Mouse (Mus musculus): ENCODE measurements at regions not wholly inside any gene's neighbourhood (a gene's known extent, or its start where the extent isn't known, plus 50 kb on each side); places are given as distances from the start of the nearest gene placed in this dataset.

GRCm38 (mm10) chr4:55928670-55929069, 396.4 kb upstream of the Klf4 start:
- Histone ChIP-seq H3K4me3 (replicated peaks) (no peak overlapping the region), H3K27ac (peak overlapping the region; percentile 17; the same call in 1 of the 2 replicates), H3K9me3 (no peaks in the 10 kb centered on the region), H3K27me3 (no peaks in the 10 kb centered on the region), H3K4me2 (no peak overlapping the region), H3K4me1 (replicated peaks) (peaks cover 11% of the 10 kb centered on the region; the same call in 1 of the 2 replicates), H3K9ac (replicated peaks) (no peak overlapping the region), H3K36me3 (no peaks in the 10 kb centered on the region)
- 74% methylated on average over 11 of the region's 11 CpGs for WGBS
- ATAC-seq (ENCODE audit: insufficient number of reproducible peaks, insufficient read depth, low FRiP score, low TSS enrichment, low read depth) = peak; percentile 42; the same call in 1 of the 2 replicates

- H3K4me1 ChIP-seq (replicated peaks) = peaks cover 11% of the 10 kb centered on the region; the same call in 1 of the 2 replicates
- H3K4me2 ChIP-seq = no peak overlapping the region
- WGBS = 75% methylated on average over 6 of the region's 6 CpGs
- H3K9ac ChIP-seq (replicated peaks) = no peak overlapping the region
- ATAC-seq (ENCODE audit: insufficient number of reproducible peaks, insufficient read depth, low FRiP score, low TSS enrichment, low read depth) = no peak
- no peaks in the 10 kb centered on the region for H3K27me3 ChIP-seq
- no peaks in the 10 kb centered on the region for H3K36me3 ChIP-seq
- H3K4me3 ChIP-seq (replicated peaks) = no peak overlapping the region
- no peaks in the 10 kb centered on the region for H3K9me3 ChIP-seq
- H3K27ac ChIP-seq = 0 out of 2 replicates have a peak overlapping the region, but pooled peaks have one; percentile 17
These were observed 395.9 kb upstream of the Klf4 start for GRCm38 (mm10) chr4:55928196-55928595.

GRCm38 (mm10) chr4:55927391-55927790, 395.1 kb upstream of the Klf4 start:
- no peak overlapping the region for H3K4me3 ChIP-seq (replicated peaks)
- no peak overlapping the region for H3K9ac ChIP-seq (replicated peaks)
- no peak for ATAC-seq (ENCODE audit: insufficient number of reproducible peaks, insufficient read depth, low FRiP score, low TSS enrichment, low read depth)
- H3K4me1 ChIP-seq (replicated peaks) = peaks cover 11% of the 10 kb centered on the region; the same call in 1 of the 2 replicates
- WGBS = 87% methylated on average over 4 of the region's 4 CpGs
- H3K27me3 ChIP-seq = no peaks in the 10 kb centered on the region
- H3K27ac ChIP-seq = no peak overlapping the region
- H3K4me2 ChIP-seq = no peak overlapping the region
- no peaks in the 10 kb centered on the region for H3K36me3 ChIP-seq
- H3K9me3 ChIP-seq = no peaks in the 10 kb centered on the region

GRCm38 (mm10) chr4:55924974-55925373, 392.7 kb upstream of the Klf4 start:
- H3K9ac ChIP-seq (replicated peaks) = no peak overlapping the region
- no peaks in the 10 kb centered on the region for H3K9me3 ChIP-seq
- H3K4me3 ChIP-seq (replicated peaks) = no peak overlapping the region
- no peak overlapping the region for H3K4me2 ChIP-seq
- H3K27ac ChIP-seq = no peak overlapping the region
- H3K27me3 ChIP-seq = no peaks in the 10 kb centered on the region
- ATAC-seq (ENCODE audit: insufficient number of reproducible peaks, insufficient read depth, low FRiP score, low TSS enrichment, low read depth) = no peak
- 66% methylated on average over 3 of the region's 3 CpGs for WGBS
- no peaks in the 10 kb centered on the region for H3K36me3 ChIP-seq
- H3K4me1 ChIP-seq (replicated peaks) = peaks cover 11% of the 10 kb centered on the region; the same call in 1 of the 2 replicates

GRCm38 (mm10) chr4:55921217-55921616, 389.0 kb upstream of the Klf4 start:
- no peaks in the 10 kb centered on the region for H3K36me3 ChIP-seq
- no peak overlapping the region for H3K27ac ChIP-seq
- WGBS = 78% methylated on average over 4 of the region's 4 CpGs
- no peak overlapping the region for H3K4me2 ChIP-seq
- H3K9ac ChIP-seq (replicated peaks) = no peak overlapping the region
- H3K27me3 ChIP-seq = no peaks in the 10 kb centered on the region
- H3K4me1 ChIP-seq (replicated peaks) = no peaks in the 10 kb centered on the region
- H3K4me3 ChIP-seq (replicated peaks) = no peak overlapping the region
- no peaks in the 10 kb centered on the region for H3K9me3 ChIP-seq
- no peak for ATAC-seq (ENCODE audit: insufficient number of reproducible peaks, insufficient read depth, low FRiP score, low TSS enrichment, low read depth)

- H3K27ac ChIP-seq = no peak overlapping the region
- H3K27me3 ChIP-seq = no peaks in the 10 kb centered on the region
- no peaks in the 10 kb centered on the region for H3K4me1 ChIP-seq (replicated peaks)
- H3K36me3 ChIP-seq = no peaks in the 10 kb centered on the region
- 60% methylated on average over 12 of the region's 12 CpGs for WGBS
- H3K9ac ChIP-seq (replicated peaks) = no peak overlapping the region
- no peaks in the 10 kb centered on the region for H3K9me3 ChIP-seq
- H3K4me2 ChIP-seq = no peak overlapping the region
- no peak overlapping the region for H3K4me3 ChIP-seq (replicated peaks)
- no peak for ATAC-seq (ENCODE audit: insufficient number of reproducible peaks, insufficient read depth, low FRiP score, low TSS enrichment, low read depth)
These were observed 362.0 kb upstream of the Klf4 start for GRCm38 (mm10) chr4:55894116-55894885.

- Histone ChIP-seq H3K4me2 (no peak overlapping the region), H3K4me1 (replicated peaks) (no peaks in the 10 kb centered on the region), H3K9ac (replicated peaks) (no peak overlapping the region), H3K4me3 (replicated peaks) (no peak overlapping the region), H3K27me3 (no peaks in the 10 kb centered on the region), H3K27ac (no peak overlapping the region), H3K9me3 (no peaks in the 10 kb centered on the region), H3K36me3 (no peaks in the 10 kb centered on the region)
- WGBS = 85% methylated on average over 9 of the region's 10 CpGs
- no peak for ATAC-seq (ENCODE audit: insufficient number of reproducible peaks, insufficient read depth, low FRiP score, low TSS enrichment, low read depth)
These were observed 359.4 kb upstream of the Klf4 start for GRCm38 (mm10) chr4:55891656-55892055.

- Histone ChIP-seq H3K9ac (replicated peaks) (no peak overlapping the region), H3K36me3 (no peaks in the 10 kb centered on the region), H3K27me3 (no peaks in the 10 kb centered on the region), H3K4me3 (replicated peaks) (no peak overlapping the region), H3K4me1 (replicated peaks) (no peaks in the 10 kb centered on the region), H3K4me2 (no peak overlapping the region), H3K9me3 (no peaks in the 10 kb centered on the region), H3K27ac (no peak overlapping the region)
- ATAC-seq (ENCODE audit: insufficient number of reproducible peaks, insufficient read depth, low FRiP score, low TSS enrichment, low read depth) = no peak
- 82% methylated on average over 6 of the region's 6 CpGs for WGBS
These were observed 355.3 kb upstream of the Klf4 start for GRCm38 (mm10) chr4:55887581-55887980.

- ATAC-seq (ENCODE audit: insufficient number of reproducible peaks, insufficient read depth, low FRiP score, low TSS enrichment, low read depth) = no peak
These were observed 350.3 kb upstream of the Klf4 start for GRCm38 (mm10) chr4:55882541-55882940.

GRCm38 (mm10) chr4:55875304-55875703, 343.0 kb upstream of the Klf4 start:
- WGBS = 89% methylated on average over 12 of the region's 12 CpGs

More at GRCm38 (mm10) chr4:55882541-55882940, 350.3 kb upstream of the Klf4 start:
- Histone ChIP-seq H3K27me3 (no peaks in the 10 kb centered on the region), H3K4me3 (replicated peaks) (no peak overlapping the region), H3K4me2 (no peak overlapping the region), H3K9me3 (no peaks in the 10 kb centered on the region), H3K4me1 (replicated peaks) (no peaks in the 10 kb centered on the region), H3K9ac (replicated peaks) (no peak overlapping the region), H3K36me3 (no peaks in the 10 kb centered on the region), H3K27ac (no peak overlapping the region)
- 52% methylated on average over 2 of the region's 2 CpGs for WGBS

GRCm38 (mm10) chr4:55874875-55875274, 342.6 kb upstream of the Klf4 start:
- Histone ChIP-seq H3K4me3 (replicated peaks) (no peak overlapping the region), H3K4me2 (no peak overlapping the region), H3K27ac (no peak overlapping the region), H3K4me1 (replicated peaks) (no peaks in the 10 kb centered on the region), H3K9me3 (no peaks in the 10 kb centered on the region), H3K9ac (replicated peaks) (no peak overlapping the region), H3K27me3 (no peaks in the 10 kb centered on the region), H3K36me3 (no peaks in the 10 kb centered on the region)
- ATAC-seq (ENCODE audit: insufficient number of reproducible peaks, insufficient read depth, low FRiP score, low TSS enrichment, low read depth) = no peak
- WGBS = 62% methylated on average over 7 of the region's 7 CpGs

More at GRCm38 (mm10) chr4:55875304-55875703, 343.0 kb upstream of the Klf4 start:
- Histone ChIP-seq H3K4me3 (replicated peaks) (no peak overlapping the region), H3K27me3 (no peaks in the 10 kb centered on the region), H3K36me3 (no peaks in the 10 kb centered on the region), H3K4me2 (no peak overlapping the region), H3K4me1 (replicated peaks) (no peaks in the 10 kb centered on the region), H3K27ac (no peak overlapping the region), H3K9me3 (no peaks in the 10 kb centered on the region), H3K9ac (replicated peaks) (no peak overlapping the region)
- ATAC-seq (ENCODE audit: insufficient number of reproducible peaks, insufficient read depth, low FRiP score, low TSS enrichment, low read depth) = no peak

- Histone ChIP-seq H3K27ac (no peak overlapping the region), H3K9ac (replicated peaks) (no peak overlapping the region), H3K27me3 (no peaks in the 10 kb centered on the region), H3K4me3 (replicated peaks) (no peak overlapping the region), H3K9me3 (no peaks in the 10 kb centered on the region), H3K4me2 (no peak overlapping the region), H3K4me1 (replicated peaks) (no peaks in the 10 kb centered on the region), H3K36me3 (no peaks in the 10 kb centered on the region)
- 87% methylated on average over 4 of the region's 4 CpGs for WGBS
- no peak for ATAC-seq (ENCODE audit: insufficient number of reproducible peaks, insufficient read depth, low FRiP score, low TSS enrichment, low read depth)
These were observed 342.0 kb upstream of the Klf4 start for GRCm38 (mm10) chr4:55874276-55874675.

Measured in limb, embryonic 12.5 days (tissue).